Mouse (Mus musculus) liver, embryonic 14 days (tissue): ENCODE data around the gene Sult6b1. TPM values are rescaled to one million over a fixed set of nuclear protein-coding genes. Genes with fewer than 3 reads are reported as not detected.

Source experiments
- polyA plus RNA-seq: library from polyadenylated mRNA; depleted of rRNA; stranded (reverse); fragments of >200 nt; gene quantifications from 2 replicates; pipeline ENCODE4 v1.2.3, GENCODE M21; 2012; rRNA removed

Gene Sult6b1
- polyA plus RNA-seq = 0.01 TPM in 1 of 2 replicates, not detected in the other

GRCm38 (mm10) chr17:78906892-78907291 is at the start of gene Sult6b1:
Gene Sult6b1 (minus strand): TSS chr17:78906992.

GRCm38 (mm10) chr17:78936466-78937228 is 29.9 kb upstream of the Sult6b1 start, which contains the start of the genes Cebpz and Ndufaf7:
Gene Cebpz (minus strand): TSS chr17:78937066.
Gene Ndufaf7 (plus strand): TSS chr17:78937136.

GRCm38 (mm10) chr17:78916369-78916813 is 9.6 kb upstream of the Sult6b1 start, which contains the start of gene Cebpzos:
Gene Cebpzos (plus strand): TSS chr17:78916500.

GRCm38 (mm10) chr17:78882401-78883112 is 24.2 kb downstream of the Sult6b1 start, which contains the start of gene Eif2ak2:
Gene Eif2ak2 (minus strand): TSS chr17:78882573.

GRCm38 (mm10) chr17:78834856-78835835 is 71.6 kb downstream of the Sult6b1 start, which contains the start of the genes Heatr5b and Gpatch11:
Gene Heatr5b (minus strand): TSS chr17:78835364.
Gene Gpatch11 (plus strand): TSS chr17:78835567.

Other genes starting within 250 kb of the Sult6b1 start
- 3.0 and 3.5 TPM in 2 replicates for gene Strn, start 169.8 kb downstream of the Sult6b1 start, polyA plus RNA-seq
- gene Heatr5b, start 71.6 kb downstream of the Sult6b1 start, polyA plus RNA-seq = 4.8 and 5.0 TPM in 2 replicates
- gene Gpatch11, start 71.4 kb downstream of the Sult6b1 start, polyA plus RNA-seq = 9.0 and 10.9 TPM in 2 replicates
- gene Eif2ak2, start 24.4 kb downstream of the Sult6b1 start, polyA plus RNA-seq = 4.5 and 5.7 TPM in 2 replicates
- gene Cebpzos, start 9.5 kb upstream of the Sult6b1 start, polyA plus RNA-seq = 17.7 and 19.5 TPM in 2 replicates
- 10.1 and 10.5 TPM in 2 replicates for gene Cebpz, start 30.1 kb upstream of the Sult6b1 start, polyA plus RNA-seq
- gene Ndufaf7, start 30.1 kb upstream of the Sult6b1 start, polyA plus RNA-seq = 12.0 and 13.4 TPM in 2 replicates
- 5.5 and 6.7 TPM in 2 replicates for gene Prkd3, start 113.8 kb upstream of the Sult6b1 start, polyA plus RNA-seq
- 9.4 and 11.9 TPM in 2 replicates for gene Qpct, start 144.9 kb upstream of the Sult6b1 start, polyA plus RNA-seq